Mouse (Mus musculus) E14TG2a.4 (cell line): ENCODE measurements at regions not wholly inside any gene's neighbourhood (a gene's known extent, or its start where the extent isn't known, plus 50 kb on each side); places are given as distances from the start of the nearest gene placed in this dataset.

Experiments used
- H3K27me3 ChIP-seq: 2 replicates; pipeline ENCODE4 v1.6.1; 2014; ENCODE audit warnings: low read length, control low read depth; ENCODE audit not compliant: insufficient read depth
- H3K36me3 ChIP-seq: 2 replicates; pipeline ENCODE4 v1.6.1; 2014; ENCODE audit warnings: low read length, control low read depth; ENCODE audit not compliant: insufficient read depth
- H3K4me1 ChIP-seq: replicated peaks from 2 replicates; pipeline ENCODE4 v1.6.1; 2014; ENCODE audit warnings: low read depth, low read length, control low read depth
- H3K4me3 ChIP-seq: replicated peaks from 2 replicates; pipeline ENCODE4 v1.5.1; 2014; ENCODE audit warnings: mild to moderate bottlenecking, low read length
- H3K9me3 ChIP-seq: 2 replicates; pipeline ENCODE4 v1.6.1; 2014; ENCODE audit warnings: low read length, control low read depth
- CTCF ChIP-seq: conservative IDR thresholded peaks from 2 replicates; pipeline ENCODE4 v1.5.1; 2014; ENCODE audit warnings: low read length
- NANOG ChIP-seq: IDR thresholded peaks from 2 replicates; pipeline ENCODE4 v1.6.1; 2014; ENCODE audit warnings: borderline replicate concordance, low read length, mixed read lengths
- POU5F1 ChIP-seq: IDR thresholded peaks from 2 replicates; pipeline ENCODE4 v1.6.1; 2014; ENCODE audit warnings: low read length, borderline replicate concordance

- TF ChIP-seq NANOG = no peak
- no peak for TF ChIP-seq POU5F1
- TF ChIP-seq CTCF = no peak
- Histone ChIP-seq H3K4me3 (no peak overlapping the region), H3K27me3 (no peaks in the 10 kb centered on the region), H3K36me3 (no peaks in the 10 kb centered on the region), H3K4me1 (no peaks in the 10 kb centered on the region), H3K9me3 (no peaks in the 10 kb centered on the region)
Observed at GRCm38 (mm10) chr7:121214181-121214580, 132.7 kb downstream of the Otoa start.

- H3K4me1 ChIP-seq = no peaks in the 10 kb centered on the region
- no peaks in the 10 kb centered on the region for H3K36me3 ChIP-seq
- TF ChIP-seq CTCF (no peak), POU5F1 (no peak), NANOG (no peak)
- H3K27me3 ChIP-seq = no peaks in the 10 kb centered on the region
- no peak overlapping the region for H3K4me3 ChIP-seq
- H3K9me3 ChIP-seq = no peaks in the 10 kb centered on the region
Observed at GRCm38 (mm10) chr7:121215032-121215431, 133.6 kb downstream of the Otoa start.

- Histone ChIP-seq H3K9me3 (no peaks in the 10 kb centered on the region), H3K27me3 (no peaks in the 10 kb centered on the region), H3K4me1 (no peaks in the 10 kb centered on the region), H3K4me3 (no peak overlapping the region), H3K36me3 (no peaks in the 10 kb centered on the region)
- TF ChIP-seq NANOG (no peak), CTCF (no peak), POU5F1 (no peak)
Observed at GRCm38 (mm10) chr7:121215735-121216134, 134.3 kb downstream of the Otoa start.

- Histone ChIP-seq H3K4me1 (no peaks in the 10 kb centered on the region), H3K27me3 (no peaks in the 10 kb centered on the region; the same call in 1 of the 2 replicates), H3K4me3 (no peak overlapping the region), H3K9me3 (no peaks in the 10 kb centered on the region), H3K36me3 (no peaks in the 10 kb centered on the region)
- TF ChIP-seq POU5F1 = no peak
- TF ChIP-seq CTCF = no peak
- no peak for TF ChIP-seq NANOG
Observed at GRCm38 (mm10) chr7:121218031-121218430, 136.6 kb downstream of the Otoa start.

GRCm38 (mm10) chr7:121221158-121221557 lies 139.7 kb downstream of the Otoa start:
- Histone ChIP-seq H3K4me1 (no peaks in the 10 kb centered on the region), H3K27me3 (no peaks in the 10 kb centered on the region; the same call in 1 of the 2 replicates), H3K9me3 (no peaks in the 10 kb centered on the region), H3K4me3 (no peak overlapping the region), H3K36me3 (no peaks in the 10 kb centered on the region)
- TF ChIP-seq NANOG (no peak), CTCF (no peak), POU5F1 (no peak)

- Histone ChIP-seq H3K36me3 (no peaks in the 10 kb centered on the region), H3K4me3 (no peak overlapping the region), H3K4me1 (peaks cover 13% of the 10 kb centered on the region), H3K9me3 (no peaks in the 10 kb centered on the region), H3K27me3 (no peaks in the 10 kb centered on the region)
- TF ChIP-seq NANOG (no peak), POU5F1 (peak; percentile 62; the same call in 1 of the 2 replicates)
Observed at GRCm38 (mm10) chr7:121231881-121232280, 150.4 kb downstream of the Otoa start.

- Histone ChIP-seq H3K4me3 (no peak overlapping the region), H3K27me3 (no peaks in the 10 kb centered on the region), H3K4me1 (peaks cover 13% of the 10 kb centered on the region), H3K36me3 (no peaks in the 10 kb centered on the region), H3K9me3 (no peaks in the 10 kb centered on the region)
- no peak for TF ChIP-seq POU5F1
- TF ChIP-seq CTCF = no peak
- no peak for TF ChIP-seq NANOG
Observed at GRCm38 (mm10) chr7:121234831-121235230, 153.4 kb downstream of the Otoa start.

- TF ChIP-seq CTCF (no peak), POU5F1 (no peak), NANOG (no peak)
- no peaks in the 10 kb centered on the region for H3K9me3 ChIP-seq
- H3K4me1 ChIP-seq = no peaks in the 10 kb centered on the region
- H3K27me3 ChIP-seq = no peaks in the 10 kb centered on the region
- no peak overlapping the region for H3K4me3 ChIP-seq
- no peaks in the 10 kb centered on the region for H3K36me3 ChIP-seq
Observed at GRCm38 (mm10) chr7:121239731-121240130, 151.9 kb upstream of the Hs3st2 start.

DNA sequence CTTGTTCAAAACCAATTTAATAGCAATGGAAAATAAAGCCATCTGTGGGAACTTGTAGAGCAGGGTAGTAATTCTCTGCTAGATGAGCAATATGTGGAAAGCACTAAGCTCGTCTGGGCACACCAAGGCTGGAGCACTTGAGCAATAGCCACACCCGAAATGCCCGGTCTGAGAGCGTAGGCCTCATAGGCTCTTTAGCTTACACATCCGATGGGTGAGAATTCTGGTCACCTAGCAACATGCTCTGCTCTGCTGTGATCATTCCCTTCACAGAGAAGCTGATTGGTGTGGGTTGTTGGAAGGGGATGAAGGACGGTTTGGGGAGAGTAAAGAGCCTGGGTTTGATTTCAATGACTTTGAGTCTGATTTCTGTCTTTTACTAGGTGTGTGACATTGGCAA lies 143.8 kb upstream of the Hs3st2 start:
- no peaks in the 10 kb centered on the region for H3K36me3 ChIP-seq
- H3K9me3 ChIP-seq = no peaks in the 10 kb centered on the region
- 0 out of 2 replicates have a peak, but pooled peaks cover 4% of the 10 kb centered on the region for H3K4me1 ChIP-seq
- H3K27me3 ChIP-seq = peaks cover 5% of the 10 kb centered on the region; the same call in 1 of the 2 replicates
- TF ChIP-seq POU5F1 (no peak), CTCF (no peak), NANOG (no peak)
- no peak overlapping the region for H3K4me3 ChIP-seq
